Mouse (Mus musculus) hindbrain, embryonic 10.5 days (tissue): ENCODE measurements at regions not wholly inside any gene's neighbourhood (a gene's known extent, or its start where the extent isn't known, plus 50 kb on each side); places are given as distances from the start of the nearest gene placed in this dataset.
A peak's percentile ranks its signal among the peaks of the same experiment; 100 is the strongest.

Source experiments
- DNase-seq: peaks from one replicate; pipeline ENCODE4 v3.0.0-alpha.2; 2017; ENCODE audit warnings: low spot score
- H3K27ac ChIP-seq: fragments of 300-500 bp; sonication (generic); 2 replicates; pipeline ENCODE4 v1.5.1; 2016; ENCODE audit warnings: mild to moderate bottlenecking, moderate library complexity
- H3K27me3 ChIP-seq: fragments of 300-500 bp; sonication (generic); 2 replicates; pipeline ENCODE4 v1.6.1; 2016; ENCODE audit warnings: mild to moderate bottlenecking; ENCODE audit not compliant: poor library complexity, insufficient read depth, severe bottlenecking
- H3K36me3 ChIP-seq: fragments of 300-500 bp; sonication (generic); 2 replicates; pipeline ENCODE4 v1.6.1; 2016; ENCODE audit warnings: mild to moderate bottlenecking, moderate library complexity
- H3K4me1 ChIP-seq: fragments of 300-500 bp; sonication (generic); replicated peaks from 2 replicates; pipeline ENCODE4 v1.6.1; 2016; ENCODE audit warnings: mild to moderate bottlenecking
- H3K4me3 ChIP-seq: fragments of 300-500 bp; sonication (generic); 2 replicates; pipeline ENCODE4 v1.5.1; 2016; ENCODE audit warnings: mild to moderate bottlenecking, moderate library complexity
- H3K9me3 ChIP-seq: fragments of 300-500 bp; sonication (generic); 2 replicates; pipeline ENCODE4 v1.6.1; 2016; ENCODE audit warnings: mild to moderate bottlenecking, moderate library complexity
- WGBS: fragments of 180-500 bp; shearing (Covaris S2); methylation state at CpG from one replicate; pipeline ENCODE4 v1.1.7; 2016; 5-methylcytosine and 5-hydroxymethylcytosine counted together

DNA sequence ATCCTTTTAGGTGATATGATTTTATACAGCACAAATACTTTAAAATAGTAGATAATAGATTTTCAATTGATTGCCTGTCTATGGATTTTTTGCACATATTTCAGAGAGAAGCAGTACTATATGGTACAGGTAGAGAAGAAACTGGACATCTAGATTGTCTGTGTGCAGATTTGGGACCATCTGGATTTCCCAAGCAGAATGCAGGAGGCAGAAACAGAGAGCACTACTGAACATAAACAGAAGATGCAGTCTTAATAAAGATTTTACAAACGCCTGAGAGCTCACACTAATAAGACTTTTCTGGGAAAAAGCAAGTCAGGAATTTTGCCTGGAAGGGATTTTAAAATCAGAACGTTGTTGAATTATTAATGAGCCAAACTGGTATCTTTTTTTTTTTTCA, 432.9 kb downstream of the Col11a1 start:
- Histone ChIP-seq H3K27ac (no peak overlapping the region), H3K36me3 (no peaks in the 10 kb centered on the region), H3K9me3 (no peaks in the 10 kb centered on the region), H3K4me1 (no peaks in the 10 kb centered on the region; the same call in 1 of the 2 replicates), H3K4me3 (no peak overlapping the region), H3K27me3 (no peaks in the 10 kb centered on the region)
- no peak for DNase-seq
- 63% methylated on average over 2 of the region's 2 CpGs for WGBS

GRCm38 (mm10) chr3:114463714-114464545, 433.6 kb downstream of the Col11a1 start:
- no peaks in the 10 kb centered on the region for H3K36me3 ChIP-seq
- 0 out of 2 replicates have a peak overlapping the region, but pooled peaks have one; percentile 16 for H3K27ac ChIP-seq
- no peak overlapping the region for H3K4me3 ChIP-seq
- no peaks in the 10 kb centered on the region for H3K27me3 ChIP-seq
- no peaks in the 10 kb centered on the region; the same call in 1 of the 2 replicates for H3K4me1 ChIP-seq
- 48% methylated on average over 5 of the region's 5 CpGs for WGBS
- H3K9me3 ChIP-seq, result no peaks in the 10 kb centered on the region
- no peak for DNase-seq

- Histone ChIP-seq H3K36me3 (no peaks in the 10 kb centered on the region), H3K27me3 (no peaks in the 10 kb centered on the region), H3K9me3 (no peaks in the 10 kb centered on the region), H3K4me1 (no peaks in the 10 kb centered on the region; the same call in 1 of the 2 replicates), H3K27ac (no peak overlapping the region), H3K4me3 (no peak overlapping the region)
- 77% methylated on average over 2 of the region's 2 CpGs for WGBS
- DNase-seq, result no peak
These were observed 434.2 kb downstream of the Col11a1 start for GRCm38 (mm10) chr3:114464546-114464888.

DNA sequence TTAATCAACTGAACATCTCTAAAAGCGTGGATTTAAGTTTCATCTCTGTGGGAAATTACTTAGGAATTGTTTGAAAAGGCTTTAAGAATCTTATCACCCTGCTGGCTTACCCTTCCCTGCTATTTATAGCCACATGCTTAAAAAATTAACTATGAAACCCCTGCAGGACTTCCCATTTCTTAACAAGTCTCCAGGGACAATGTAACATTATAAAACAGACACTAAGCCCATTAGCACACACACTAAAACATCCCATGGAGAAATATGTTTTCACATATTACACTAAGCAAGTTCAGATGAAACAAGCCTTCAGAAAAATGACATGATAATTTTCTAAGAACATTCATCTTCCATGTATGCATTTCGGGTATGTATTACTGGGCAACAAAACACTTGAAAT, 420.0 kb upstream of the Olfm3 start:
- Histone ChIP-seq H3K9me3 (no peaks in the 10 kb centered on the region), H3K4me1 (no peaks in the 10 kb centered on the region), H3K27me3 (no peaks in the 10 kb centered on the region), H3K36me3 (no peaks in the 10 kb centered on the region), H3K4me3 (no peak overlapping the region), H3K27ac (no peak overlapping the region)
- 83% methylated on average over 2 of the region's 2 CpGs for WGBS
- DNase-seq, result no peak

DNA sequence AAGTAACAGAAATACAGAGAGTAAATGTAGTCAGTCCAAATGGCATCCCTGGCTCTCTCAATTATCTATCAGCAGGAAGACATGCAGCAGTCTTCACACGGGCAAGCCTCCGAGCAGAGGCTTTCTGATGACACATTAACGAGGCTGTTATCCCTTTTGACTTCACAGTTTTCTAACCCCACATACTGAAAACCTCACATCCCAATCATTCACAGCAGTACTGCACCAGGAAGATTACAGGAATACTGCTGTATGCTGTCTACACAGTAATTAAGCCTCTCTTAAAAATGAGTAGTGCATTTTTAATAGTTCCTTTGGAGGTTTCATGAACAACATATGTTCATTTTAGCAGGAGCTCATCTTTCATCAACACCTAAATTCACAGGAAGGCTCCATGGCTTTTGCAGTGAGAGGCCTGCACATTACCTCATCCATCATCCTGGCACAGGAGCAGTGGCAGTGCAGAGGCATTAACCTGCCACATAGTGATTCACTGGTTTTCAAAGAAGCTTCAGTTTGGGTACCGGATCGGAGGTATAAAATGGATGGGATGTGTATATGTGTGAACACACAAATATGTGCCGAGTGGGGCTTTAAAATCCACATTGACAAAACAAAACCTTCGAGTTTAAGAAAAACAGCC, 396.1 kb upstream of the Olfm3 start:
- H3K4me1 ChIP-seq, result no peaks in the 10 kb centered on the region
- no peaks in the 10 kb centered on the region for H3K27me3 ChIP-seq
- WGBS, result 76% methylated on average over 7 of the region's 7 CpGs
- no peak for DNase-seq
- no peak overlapping the region for H3K27ac ChIP-seq
- H3K9me3 ChIP-seq, result no peaks in the 10 kb centered on the region
- no peak overlapping the region for H3K4me3 ChIP-seq
- no peaks in the 10 kb centered on the region for H3K36me3 ChIP-seq

GRCm38 (mm10) chr3:114515233-114515632, 388.6 kb upstream of the Olfm3 start:
- Histone ChIP-seq H3K27me3 (no peaks in the 10 kb centered on the region), H3K4me1 (no peaks in the 10 kb centered on the region), H3K36me3 (no peaks in the 10 kb centered on the region), H3K27ac (no peak overlapping the region), H3K9me3 (no peaks in the 10 kb centered on the region), H3K4me3 (no peak overlapping the region)
- WGBS, result 54% methylated on average over 1 of the region's 1 CpGs
- DNase-seq, result no peak

DNA sequence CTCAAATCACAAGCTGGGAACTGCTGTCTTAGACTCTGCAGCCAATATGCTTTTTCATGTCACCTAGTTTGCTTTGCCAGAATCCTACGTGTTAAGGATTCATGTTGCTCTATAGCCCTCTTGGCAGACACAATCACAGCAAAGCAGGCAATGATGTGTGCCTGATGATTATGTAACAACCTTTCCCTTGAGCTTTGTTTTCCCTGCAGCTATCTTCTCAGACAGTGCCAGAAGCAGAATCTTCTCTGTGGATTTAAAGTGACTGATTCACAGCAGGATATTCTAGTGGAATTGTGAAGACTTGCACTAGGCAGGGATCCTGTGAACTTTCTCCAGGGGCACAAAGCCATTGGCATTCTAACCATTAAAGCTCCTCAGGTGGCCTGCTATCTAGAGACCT, 359.5 kb upstream of the Olfm3 start:
- H3K36me3 ChIP-seq, result no peaks in the 10 kb centered on the region
- H3K4me1 ChIP-seq, result no peaks in the 10 kb centered on the region
- no peaks in the 10 kb centered on the region for H3K9me3 ChIP-seq
- no peak for DNase-seq
- no peaks in the 10 kb centered on the region for H3K27me3 ChIP-seq
- no peak overlapping the region for H3K4me3 ChIP-seq
- H3K27ac ChIP-seq, result no peak overlapping the region
- 76% methylated on average over 1 of the region's 1 CpGs for WGBS

GRCm38 (mm10) chr3:114547218-114547617, 356.7 kb upstream of the Olfm3 start:
- no peaks in the 10 kb centered on the region for H3K9me3 ChIP-seq
- DNase-seq, result no peak
- no peaks in the 10 kb centered on the region for H3K36me3 ChIP-seq
- H3K4me3 ChIP-seq, result no peak overlapping the region
- no peaks in the 10 kb centered on the region for H3K4me1 ChIP-seq
- no peaks in the 10 kb centered on the region for H3K27me3 ChIP-seq
- WGBS, result 81% methylated on average over 6 of the region's 6 CpGs
- no peak overlapping the region for H3K27ac ChIP-seq

DNA sequence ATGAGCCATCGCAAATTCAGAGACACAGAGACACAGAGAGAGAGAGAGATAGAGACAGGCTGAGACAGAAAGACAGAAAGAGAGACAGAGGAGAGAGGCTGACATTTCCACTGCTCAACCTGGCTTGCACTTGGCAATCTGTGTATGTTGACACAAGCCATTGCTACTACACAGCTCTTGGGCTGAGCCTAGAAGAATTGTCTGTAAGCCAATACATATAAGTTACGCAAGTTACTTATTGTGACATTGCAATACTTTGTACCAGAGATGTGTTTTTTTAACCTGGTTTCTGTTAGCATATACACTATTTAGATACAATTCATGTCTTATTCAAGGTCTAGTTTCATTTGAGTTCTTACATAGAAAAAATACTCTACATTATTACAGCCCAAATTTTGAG, 332.9 kb upstream of the Olfm3 start:
- H3K27me3 ChIP-seq, result no peaks in the 10 kb centered on the region
- 86% methylated on average over 2 of the region's 2 CpGs for WGBS
- no peaks in the 10 kb centered on the region for H3K9me3 ChIP-seq
- H3K4me1 ChIP-seq, result no peaks in the 10 kb centered on the region
- no peak overlapping the region for H3K4me3 ChIP-seq
- no peaks in the 10 kb centered on the region for H3K36me3 ChIP-seq
- DNase-seq, result no peak
- H3K27ac ChIP-seq, result no peak overlapping the region
